Mouse (Mus musculus): ENCODE measurements around the gene Rpl36. TPM values are rescaled to one million over a fixed set of nuclear protein-coding genes. Genes with fewer than 3 reads are reported as not detected.

Gene Rpl36
- total RNA-seq, 2 experiments from 2014 or later = 1,222 to 1,358 TPM

GRCm38 (mm10) chr17:56634023-56634422 lies 20.8 kb downstream of the Rpl36 start:
- no peak for DNase-seq (ENCODE audit: low spot score in 2 of 2)

GRCm38 (mm10) chr17:56643237-56643636 lies 30.0 kb downstream of the Rpl36 start:
- no peak for DNase-seq (ENCODE audit: low spot score in 2 of 2)

- DNase-seq (ENCODE audit: low spot score in 2 of 2) = no peak
These were observed 34.3 kb downstream of the Rpl36 start for GRCm38 (mm10) chr17:56647546-56647945.

GRCm38 (mm10) chr17:56651801-56652200 lies 38.6 kb downstream of the Rpl36 start:
- DNase-seq (ENCODE audit: low spot score in 2 of 2) = no peak

- DNase-seq (ENCODE audit: low spot score in 2 of 2) = no peak
These were observed 41.6 kb downstream of the Rpl36 start for GRCm38 (mm10) chr17:56654771-56655170.

- DNase-seq (ENCODE audit: low spot score in 2 of 2) = no peak
These were observed 42.1 kb downstream of the Rpl36 start for GRCm38 (mm10) chr17:56655311-56655710.

- DNase-seq (ENCODE audit: low spot score in 2 of 2) = no peak
These were observed 43.0 kb downstream of the Rpl36 start for GRCm38 (mm10) chr17:56656171-56656570.

GRCm38 (mm10) chr17:56663659-56664058 lies 50.4 kb downstream of the Rpl36 start:
- DNase-seq (ENCODE audit: low spot score in 2 of 2) = no peak

Other genes with a start within 250 kb of the Rpl36 start
- gene Ptprs, start 136.9 kb upstream of the Rpl36 start, total RNA-seq (2021) = 100 to 1,000 TPM; 176 to 208 TPM
- gene Znrf4, start 101.0 kb upstream of the Rpl36 start, total RNA-seq (2021) = not detected
- gene Gm20219, start 59.0 kb upstream of the Rpl36 start, total RNA-seq (2021) = 1 to 10 TPM; 1.4 to 1.9 TPM
- gene Safb2, start 28.8 kb upstream of the Rpl36 start, total RNA-seq (2021) = 100 to 1,000 TPM; 153 to 170 TPM
- gene Safb, start 28.6 kb upstream of the Rpl36 start, total RNA-seq (2021) = 100 to 1,000 TPM; 168 to 177 TPM
- 100 to 1,000 TPM; 294 to 338 TPM for gene 2410015M20Rik, start 3.6 kb upstream of the Rpl36 start, total RNA-seq (2021)
- 100 to 1,000 TPM; 306 to 318 TPM for gene Lonp1, start 13.5 kb downstream of the Rpl36 start, total RNA-seq (2021)
- 1 to 10 TPM; 2.4 to 2.7 TPM for gene Catsperd, start 14.7 kb downstream of the Rpl36 start, total RNA-seq (2021)
- gene Ranbp3, start 59.9 kb downstream of the Rpl36 start, total RNA-seq (2021) = 10 to 100 TPM; 88.1 to 89.6 TPM
- gene Ndufa11, start 104.4 kb downstream of the Rpl36 start, total RNA-seq (2021) = 100 to 1,000 TPM; 244 to 256 TPM
- 10 to 100 TPM; 31.4 to 34.4 TPM for gene Vmac, start 104.6 kb downstream of the Rpl36 start, total RNA-seq (2021)
- gene Nrtn, start 144.1 kb downstream of the Rpl36 start, total RNA-seq (2021) = 1 to 10 TPM; 4.1 to 5.2 TPM
- gene Dus3l, start 151.3 kb downstream of the Rpl36 start, total RNA-seq (2021) = 10 to 100 TPM; 53.0 to 56.2 TPM
- under 1 TPM; 0.76 to 0.90 TPM for gene Prr22, start 156.8 kb downstream of the Rpl36 start, total RNA-seq (2021)
- 1 to 10 TPM; 7.4 to 7.6 TPM for gene Rfx2, start 217.6 kb downstream of the Rpl36 start, total RNA-seq (2021)

All from adrenal gland, postnatal 4 days (tissue).